11 mouse cellular contexts compared by ENCODE assay signal in the genomic region with DNA sequence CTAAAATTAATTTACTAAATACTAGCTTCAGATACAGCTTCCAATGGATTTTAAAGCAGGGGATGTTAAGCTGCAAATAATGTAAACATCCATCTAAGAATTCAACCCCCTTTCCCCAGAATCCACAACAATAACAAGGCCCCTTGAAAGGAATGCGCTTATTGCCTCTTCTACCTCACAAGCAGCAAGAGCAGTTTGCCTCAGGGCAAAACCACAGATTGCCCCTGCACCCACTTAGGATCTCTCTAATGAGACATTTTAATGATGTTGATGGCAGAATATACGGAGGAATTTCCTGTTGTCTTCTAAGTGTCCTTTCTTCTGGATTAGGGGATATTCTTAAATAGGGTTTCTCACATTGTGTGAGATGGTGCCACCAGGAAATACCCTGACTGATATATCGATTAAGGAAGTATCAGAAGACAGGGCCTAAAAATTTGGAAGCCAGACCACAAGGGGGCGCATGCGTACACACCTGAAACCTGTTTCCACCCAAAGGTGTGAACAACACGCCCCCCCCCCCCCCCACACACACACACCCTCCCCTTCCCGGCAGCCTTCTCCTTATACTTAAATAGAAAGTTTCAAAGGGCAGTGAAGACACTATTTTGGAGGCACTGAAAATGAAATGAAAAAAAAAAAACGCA. TPM values are rescaled to one million over a fixed set of nuclear protein-coding genes. Genes with fewer than 3 reads are reported as not detected.
A peak's percentile ranks its signal among the peaks of the same experiment; 100 is the strongest.
DNase-seq lines count a peak whose midpoint lies in the region; ATAC-seq and TF ChIP-seq lines count a peak whose summit lies in the region.
"Had no signal": no experiment of that assay in that cellular context is flagged by ENCODE, and none has a peak within 500 bp of the region (broad histone marks: within the 10 kb centered on the region; RNA-seq: fewer than 3 reads in every experiment).

No protein-coding gene starts in this region.

- no peak overlapping the region for H3K9ac ChIP-seq in midbrain, postnatal 0 days (replicated peaks; ENCODE audit: low read length, poor library complexity, severe bottlenecking)
- no peak overlapping the region for H3K9ac ChIP-seq in midbrain, embryonic 13.5 days (replicated peaks)
- H3K9ac ChIP-seq in embryonic facial prominence, embryonic 13.5 days = 0 out of 2 replicates have a peak overlapping the region, but pooled peaks have one; percentile 44
- H3K9ac ChIP-seq in stomach, embryonic 16.5 days (ENCODE audit: low read length) = peak overlapping the region; percentile 56; the same call in 1 of the 2 replicates
- H3K9ac ChIP-seq: lung, embryonic 15.5 days had no signal

- no peaks in the 10 kb centered on the region for H3K4me1 ChIP-seq in midbrain, postnatal 0 days (ENCODE audit: insufficient read depth, low read length)
- H3K4me1 ChIP-seq in midbrain, embryonic 13.5 days (replicated peaks) = no peaks in the 10 kb centered on the region
- no peaks in the 10 kb centered on the region for H3K4me1 ChIP-seq in embryonic facial prominence, embryonic 13.5 days
- H3K4me1 ChIP-seq in stomach, embryonic 16.5 days (ENCODE audit: control insufficient read depth, insufficient read depth, low read length) = no peaks in the 10 kb centered on the region

- H3K27me3 ChIP-seq in midbrain, postnatal 0 days (ENCODE audit: insufficient read depth, low read length) = no peaks in the 10 kb centered on the region
- H3K27me3 ChIP-seq in midbrain, embryonic 13.5 days = no peaks in the 10 kb centered on the region
- no peaks in the 10 kb centered on the region for H3K27me3 ChIP-seq in embryonic facial prominence, embryonic 13.5 days
- H3K27me3 ChIP-seq in stomach, embryonic 16.5 days (ENCODE audit: control insufficient read depth, insufficient read depth, low read length) = no peaks in the 10 kb centered on the region
- H3K27me3 ChIP-seq: lung, embryonic 15.5 days had no signal

- peak; percentile 12 for DNase-seq in cerebellum, adult 11-12 months
- no peak for DNase-seq in cerebellum, postnatal 4 days (ENCODE audit: low spot score in 2 of 2)
- DNase-seq in midbrain, postnatal 0 days (ENCODE audit: low spot score) = no peak
- no peak for DNase-seq in left cerebral cortex, adult 11 months (ENCODE audit: low spot score)
- DNase-seq in layer of hippocampus, postnatal 36 days = no peak

- H3K9me3 ChIP-seq in midbrain, postnatal 0 days (ENCODE audit: low read length) = no peaks in the 10 kb centered on the region
- no peaks in the 10 kb centered on the region for H3K9me3 ChIP-seq in midbrain, embryonic 13.5 days
- no peaks in the 10 kb centered on the region for H3K9me3 ChIP-seq in embryonic facial prominence, embryonic 13.5 days
- no peaks in the 10 kb centered on the region for H3K9me3 ChIP-seq in stomach, embryonic 16.5 days (replicated peaks; ENCODE audit: control insufficient read depth, low read length)
- H3K9me3 ChIP-seq: lung, embryonic 15.5 days had no signal

- H3K36me3 ChIP-seq in midbrain, postnatal 0 days (ENCODE audit: insufficient read depth, low read length) = no peaks in the 10 kb centered on the region
- no peaks in the 10 kb centered on the region for H3K36me3 ChIP-seq in midbrain, embryonic 13.5 days
- H3K36me3 ChIP-seq in embryonic facial prominence, embryonic 13.5 days = peaks cover 15% of the 10 kb centered on the region
- H3K36me3 ChIP-seq in stomach, embryonic 16.5 days (ENCODE audit: control insufficient read depth, insufficient read depth, low read length) = peaks cover 9% of the 10 kb centered on the region
- H3K36me3 ChIP-seq: lung, embryonic 15.5 days had no signal

- H3K4me2 ChIP-seq in midbrain, postnatal 0 days (ENCODE audit: low read depth, low read length, poor library complexity, severe bottlenecking) = no peak overlapping the region
- H3K4me2 ChIP-seq in midbrain, embryonic 13.5 days (replicated peaks) = no peak overlapping the region
- H3K4me2 ChIP-seq in embryonic facial prominence, embryonic 13.5 days = peak overlapping the region; percentile 54
- peak overlapping the region; percentile 43 for H3K4me2 ChIP-seq in stomach, embryonic 16.5 days (ENCODE audit: low read depth, low read length)
- H3K4me2 ChIP-seq: lung, embryonic 15.5 days had no signal

- 64% methylated on average over 8 of the region's 8 CpGs for WGBS in midbrain, postnatal 0 days
- 56% methylated on average over 8 of the region's 8 CpGs for WGBS in midbrain, embryonic 13.5 days
- 44% methylated on average over 8 of the region's 8 CpGs for WGBS in embryonic facial prominence, embryonic 13.5 days
- WGBS in stomach, embryonic 16.5 days = 61% methylated on average over 8 of the region's 8 CpGs

- ATAC-seq in midbrain, postnatal 0 days (ENCODE audit: low FRiP score) = no peak
- ATAC-seq in midbrain, embryonic 13.5 days = no peak
- ATAC-seq in embryonic facial prominence, embryonic 13.5 days (ENCODE audit: insufficient number of reproducible peaks, insufficient read depth, low FRiP score, low TSS enrichment, low read depth) = no peak
- no peak for ATAC-seq in stomach, embryonic 16.5 days (ENCODE audit: insufficient read depth, low FRiP score)

- no peak overlapping the region for H3K4me3 ChIP-seq in midbrain, postnatal 0 days (ENCODE audit: low read depth, low read length)
- H3K4me3 ChIP-seq in midbrain, embryonic 13.5 days (replicated peaks) = no peak overlapping the region
- H3K4me3 ChIP-seq in embryonic facial prominence, embryonic 13.5 days = peak overlapping the region; percentile 38
- peak overlapping the region; percentile 35 for H3K4me3 ChIP-seq in stomach, embryonic 16.5 days (replicated peaks; ENCODE audit: low read length)
- H3K4me3 ChIP-seq: erythroblast, embryonic 14.5 days; lung, embryonic 15.5 days had no signal

- no peak overlapping the region for H3K27ac ChIP-seq in midbrain, postnatal 0 days (ENCODE audit: low read depth, low read length)
- H3K27ac ChIP-seq in midbrain, embryonic 13.5 days = no peak overlapping the region
- H3K27ac ChIP-seq in embryonic facial prominence, embryonic 13.5 days = peak overlapping the region; percentile 80
- peak overlapping the region; percentile 76 for H3K27ac ChIP-seq in stomach, embryonic 16.5 days (ENCODE audit: low read length)
- H3K27ac ChIP-seq: lung, embryonic 15.5 days had no signal

- 0 out of 2 replicates have a peak, but pooled peaks have one; percentile 11 for TF ChIP-seq CTCF in midbrain, postnatal 0 days (IDR thresholded peaks at IDR 0.05)

RNA-seq across cellular contexts. Expression of gene Lum, which starts 2.7 kb away (rescaled TPM):
- total RNA-seq in midbrain, postnatal 0 days (2014; rRNA removed) = 4.9 and 5.6 TPM in 2 replicates
- polyA plus RNA-seq in midbrain, postnatal 0 days (2015; fragmentation: Nextera tagmentation; extraction: Ambion mirVana) = 7.8 and 8.2 TPM in 2 replicates
- polyA plus RNA-seq in midbrain, embryonic 13.5 days (2015; fragmentation: Nextera tagmentation; extraction: Ambion mirVana) = 31.3 and 35.8 TPM in 2 replicates
- 240 and 242 TPM in 2 replicates for polyA plus RNA-seq in embryonic facial prominence, embryonic 13.5 days (2015; fragmentation: Nextera tagmentation; extraction: Ambion mirVana)
- 301 and 315 TPM in 2 replicates for polyA plus RNA-seq in stomach, embryonic 16.5 days (2015; fragmentation: Nextera tagmentation; extraction: Ambion mirVana)
- total RNA-seq in layer of hippocampus, postnatal 36 days (2021) = 1 to 10 TPM; 3.3 to 3.4 TPM
- polyA plus RNA-seq: erythroblast, embryonic 14.5 days had no signal

RNA-seq across cellular contexts. Expression of gene Kera, which starts 39.1 kb away (rescaled TPM):
- not detected in 2 replicates for total RNA-seq in midbrain, postnatal 0 days (2014; rRNA removed)
- not detected in 2 replicates for polyA plus RNA-seq in midbrain, postnatal 0 days (2015; fragmentation: Nextera tagmentation; extraction: Ambion mirVana)
- not detected in 2 replicates for polyA plus RNA-seq in midbrain, embryonic 13.5 days (2015; fragmentation: Nextera tagmentation; extraction: Ambion mirVana)
- 12.7 and 17.0 TPM in 2 replicates for polyA plus RNA-seq in embryonic facial prominence, embryonic 13.5 days (2015; fragmentation: Nextera tagmentation; extraction: Ambion mirVana)
- polyA plus RNA-seq in stomach, embryonic 16.5 days (2015; fragmentation: Nextera tagmentation; extraction: Ambion mirVana) = 1.4 and 1.8 TPM in 2 replicates
- total RNA-seq in layer of hippocampus, postnatal 36 days (2021) = under 1 TPM in 1 of 2 experiments, not detected in 1; 0.15 TPM
- polyA plus RNA-seq: erythroblast, embryonic 14.5 days; small intestine, adult 2 months had no signal

Comparison
In these comparisons a context has a peak if more than half of its experiments do, and no peak if none do; other contexts are left out.
1. H3K27ac ChIP-seq: peak in embryonic facial prominence, embryonic 13.5 days (single experiment) and stomach, embryonic 16.5 days (single experiment); none in midbrain, postnatal 0 days (single experiment) and midbrain, embryonic 13.5 days (single experiment).
2. H3K4me2 ChIP-seq: peak in embryonic facial prominence, embryonic 13.5 days (single experiment) and stomach, embryonic 16.5 days (single experiment); none in midbrain, postnatal 0 days (single experiment) and midbrain, embryonic 13.5 days (single experiment).
3. H3K4me3 ChIP-seq: peak in embryonic facial prominence, embryonic 13.5 days (single experiment) and stomach, embryonic 16.5 days (single experiment); none in midbrain, postnatal 0 days (single experiment) and midbrain, embryonic 13.5 days (single experiment).
4. H3K9ac ChIP-seq: peak in embryonic facial prominence, embryonic 13.5 days (single experiment) and stomach, embryonic 16.5 days (single experiment); none in midbrain, postnatal 0 days (single experiment) and midbrain, embryonic 13.5 days (single experiment).